Mouse (Mus musculus) myocyte (in vitro differentiated cells): ENCODE data around the gene Dnah2.

ENCODE experiments used
- E2F4 ChIP-seq: IDR thresholded peaks from one replicate; pipeline ENCODE4 v1.6.1; 2011; ENCODE audit warnings: mild to moderate bottlenecking, control low read depth, moderate library complexity; ENCODE audit not compliant: insufficient read depth
- MAX ChIP-seq: IDR thresholded peaks from one replicate; pipeline ENCODE4 v1.6.1; 2011; ENCODE audit warnings: low read depth, mild to moderate bottlenecking, control low read depth
- MYOD1 ChIP-seq, 3 experiments: IDR thresholded peaks; one replicate each; pipeline ENCODE4 v1.6.1; 2011; ENCODE audit warnings: control low read depth in 2 of 3, low read depth in 2 of 3, mild to moderate bottlenecking in 2 of 3, moderate library complexity in 1 of 3; ENCODE audit not compliant: insufficient read length in 2 of 3, control insufficient read depth in 1 of 3
- POLR2A ChIP-seq: IDR thresholded peaks from one replicate; pipeline ENCODE4 v1.6.1; 2011; ENCODE audit warnings: low read depth, mild to moderate bottlenecking, control low read depth, moderate library complexity; ENCODE audit not compliant: insufficient read length
- POLR2AphosphoS2 ChIP-seq: IDR thresholded peaks from one replicate; pipeline ENCODE4 v1.6.1; 2011; ENCODE audit warnings: low read depth, control low read depth; ENCODE audit not compliant: insufficient read length
- REST ChIP-seq: IDR thresholded peaks from one replicate; pipeline ENCODE4 v1.6.1; 2011; ENCODE audit warnings: mild to moderate bottlenecking, control low read depth, moderate library complexity; ENCODE audit not compliant: insufficient read depth, insufficient read length
- TCF12 ChIP-seq: IDR thresholded peaks from one replicate; pipeline ENCODE4 v1.6.1; 2011; ENCODE audit warnings: mild to moderate bottlenecking, control low read depth; ENCODE audit not compliant: poor library complexity, insufficient read depth, severe bottlenecking
- TCF3 ChIP-seq: IDR thresholded peaks from one replicate; pipeline ENCODE4 v1.6.1; 2011; ENCODE audit warnings: low read depth, control low read depth; ENCODE audit not compliant: insufficient read length

GRCm38 (mm10) chr11:69559851-69560765, 11.2 kb upstream of the Dnah2 start, which contains the start of gene Efnb3:
- TF ChIP-seq TCF3 (no peak), MAX (no peak), POLR2A (no peak), E2F4 (no peak), REST (no peak), TCF12 (no peak), MYOD1 (IDR thresholded peaks at IDR 0.05; ENCODE audit: control insufficient read depth in 1 of 3, insufficient read length in 2 of 3, low read depth in 2 of 3) (no peak), POLR2AphosphoS2 (no peak)
